Mouse (Mus musculus): Measurements from ENCODE around the gene Pbxip1.
"Not testable (repeated sequence)": the region's sequence is repeated elsewhere in the genome, so short reads cannot be mapped to it uniquely, and the experiment has no call there.

Pbxip1 gene

GRCm38 (mm10) chr3:89409701-89410100 lies 26.8 kb upstream of the Pbxip1 start:
- no peak for DNase-seq (ENCODE audit: low spot score)

- no peak for DNase-seq (ENCODE audit: low spot score)
Observed at GRCm38 (mm10) chr3:89410864-89411263, 25.6 kb upstream of the Pbxip1 start.

GRCm38 (mm10) chr3:89411490-89412393 lies 24.8 kb upstream of the Pbxip1 start, which contains the start of gene Flad1:
Flad1 (minus strand) TSS chr3:89411870.
- peak; percentile 99 for DNase-seq (ENCODE audit: low spot score)

- no peak for DNase-seq (ENCODE audit: low spot score)
Observed at GRCm38 (mm10) chr3:89416158-89416557, 20.3 kb upstream of the Pbxip1 start.

- DNase-seq (ENCODE audit: low spot score): no peak
Observed at GRCm38 (mm10) chr3:89417131-89417530, 19.4 kb upstream of the Pbxip1 start.

GRCm38 (mm10) chr3:89417840-89418169 lies 18.7 kb upstream of the Pbxip1 start:
- no peak for DNase-seq (ENCODE audit: low spot score)

GRCm38 (mm10) chr3:89418170-89418860 lies 18.2 kb upstream of the Pbxip1 start, which contains the start of the genes Cks1b and Shc1:
Cks1b (minus strand) TSS chr3:89418383.
Shc1 (plus strand) TSS chr3:89418443.
- peak; percentile 99 for DNase-seq (ENCODE audit: low spot score)

GRCm38 (mm10) chr3:89418861-89419250 lies 17.6 kb upstream of the Pbxip1 start:
- DNase-seq (ENCODE audit: low spot score): peak; percentile 85

- DNase-seq (ENCODE audit: low spot score): peak; percentile 82
Observed at GRCm38 (mm10) chr3:89419571-89419970, 16.9 kb upstream of the Pbxip1 start.

GRCm38 (mm10) chr3:89419981-89420380 lies 16.5 kb upstream of the Pbxip1 start:
- DNase-seq (ENCODE audit: low spot score): no peak

- DNase-seq (ENCODE audit: low spot score): no peak
Observed at GRCm38 (mm10) chr3:89420421-89420820, 16.1 kb upstream of the Pbxip1 start.

- peak; percentile 92 for DNase-seq (ENCODE audit: low spot score)
Observed at GRCm38 (mm10) chr3:89421002-89421774, 15.3 kb upstream of the Pbxip1 start.

- DNase-seq (ENCODE audit: low spot score): no peak
Observed at GRCm38 (mm10) chr3:89421810-89422473, 14.6 kb upstream of the Pbxip1 start.

GRCm38 (mm10) chr3:89422556-89423205 lies 13.8 kb upstream of the Pbxip1 start:
- no peak for DNase-seq (ENCODE audit: low spot score)

GRCm38 (mm10) chr3:89424416-89425140 lies 11.9 kb upstream of the Pbxip1 start:
- DNase-seq (ENCODE audit: low spot score): no peak

GRCm38 (mm10) chr3:89425141-89425525 lies 11.4 kb upstream of the Pbxip1 start:
- DNase-seq (ENCODE audit: low spot score): no peak

- DNase-seq (ENCODE audit: low spot score): no peak
Observed at GRCm38 (mm10) chr3:89425876-89426275, 10.6 kb upstream of the Pbxip1 start.

GRCm38 (mm10) chr3:89429021-89429420 lies 7.5 kb upstream of the Pbxip1 start:
- not testable (repeated sequence) for DNase-seq (ENCODE audit: low spot score)

GRCm38 (mm10) chr3:89430171-89431159 lies 6.0 kb upstream of the Pbxip1 start, which contains the start of gene Pygo2:
Pygo2 (plus strand) TSS chr3:89430214.
- DNase-seq (ENCODE audit: low spot score): peak; percentile 98

All from lung, postnatal 25 days (tissue).